Mouse (Mus musculus) CH12F3 (cell line): ENCODE data around the gene Mtx3.

Source experiments
- in situ Hi-C: fragments of 300-500 bp; cut with MboI; formaldehyde crosslinking; loops from 2 replicates; pipeline ENCODE4 v1.14.3; 2020; ENCODE audit warnings: low sequenced_read_pairs

Mtx3 gene

DNA sequence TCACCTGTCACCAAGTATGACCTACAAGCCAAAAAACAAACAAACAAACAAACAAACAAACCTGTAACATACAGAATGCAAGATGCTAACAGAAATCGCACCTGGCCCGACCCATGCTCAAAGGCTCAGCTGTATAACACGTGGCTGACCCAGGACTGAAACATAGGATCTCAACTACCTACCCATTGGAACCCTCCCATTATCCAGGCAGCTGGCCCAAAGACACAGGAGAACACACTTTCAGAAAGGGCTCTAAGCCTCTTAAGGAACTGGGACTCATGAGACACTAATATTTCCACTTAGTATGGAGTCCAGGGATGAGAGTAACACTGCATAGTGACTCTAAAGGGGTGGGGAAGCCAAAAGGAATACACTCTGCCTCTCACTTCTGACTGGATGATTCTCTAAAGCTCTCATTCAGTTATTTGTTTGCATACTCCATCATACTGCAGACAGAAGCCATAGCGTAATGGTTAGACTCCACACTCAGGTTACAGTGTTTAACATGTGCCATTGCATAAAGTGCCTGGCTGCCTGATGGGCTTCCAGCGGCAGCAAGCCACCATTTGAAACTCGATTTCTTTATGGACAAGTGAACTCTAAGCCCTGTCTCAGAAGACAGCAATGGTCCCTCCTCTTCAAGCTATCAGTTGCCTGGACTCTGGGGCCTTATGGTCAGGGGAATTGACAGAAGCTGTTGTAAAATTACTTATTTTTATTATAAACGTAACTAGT is 38.6 kb downstream of the Mtx3 start:
- in situ Hi-C loops: no loop called here

DNA sequence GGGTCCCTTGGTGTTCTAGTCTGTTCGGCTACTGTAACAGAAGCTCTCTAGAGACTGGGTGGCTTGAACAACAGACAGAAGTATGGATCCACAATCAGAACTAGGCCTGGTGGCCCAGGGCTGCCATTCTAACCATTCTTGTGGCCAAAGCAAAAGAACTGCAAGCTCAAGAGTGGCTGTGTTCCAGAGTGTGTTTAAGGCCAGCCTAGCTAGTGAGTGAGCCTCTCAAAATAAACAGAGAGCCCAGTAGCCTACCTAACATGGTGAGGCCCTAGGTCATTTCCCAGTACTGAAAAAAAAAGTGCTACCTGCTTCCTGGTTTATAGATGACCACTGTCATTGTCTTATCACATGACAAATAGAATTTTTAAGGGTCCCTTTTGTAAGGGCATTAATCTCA is 39.6 kb downstream of the Mtx3 start:
- in situ Hi-C loops: no loop called here

DNA sequence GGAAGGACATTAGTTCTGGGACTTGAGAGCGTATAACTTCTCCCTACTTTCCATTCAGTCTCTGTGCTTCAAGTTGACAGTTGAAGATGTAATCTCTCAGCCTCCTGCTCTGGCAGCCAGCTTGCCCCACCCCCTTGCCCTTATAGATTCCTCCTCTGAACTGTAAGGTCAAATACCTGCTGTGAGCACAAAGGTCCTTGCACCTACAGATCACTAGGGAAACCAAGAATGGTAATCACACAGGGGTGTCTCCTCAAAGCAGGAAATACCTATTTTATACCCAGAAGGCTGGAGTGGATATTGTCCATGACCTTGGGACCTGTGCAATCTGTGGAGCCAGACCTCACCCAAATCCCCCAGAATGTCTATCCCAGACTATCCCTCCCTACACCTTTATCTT is 40.4 kb downstream of the Mtx3 start:
- in situ Hi-C loops: no loop called here

DNA sequence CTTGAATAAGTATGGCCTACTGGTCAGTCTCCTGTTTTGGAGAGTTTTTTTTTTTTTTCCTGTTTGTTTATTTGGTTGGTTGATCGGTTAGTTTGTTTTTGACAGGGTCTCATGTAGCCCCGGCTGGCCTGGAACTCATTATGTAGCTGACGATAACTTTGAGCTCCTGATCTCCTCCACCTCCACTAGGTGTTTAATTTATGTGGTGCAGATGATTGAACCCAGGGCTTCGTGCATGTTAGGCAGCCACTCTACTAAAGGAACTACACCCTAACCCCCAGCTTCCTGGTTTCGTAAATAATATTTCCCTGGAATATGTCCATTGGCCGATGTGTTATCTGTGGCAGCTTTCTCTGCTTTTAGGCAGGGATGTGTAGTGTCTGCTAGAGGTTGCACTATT is 54.5 kb downstream of the Mtx3 start:
- in situ Hi-C loops: no loop called here

DNA sequence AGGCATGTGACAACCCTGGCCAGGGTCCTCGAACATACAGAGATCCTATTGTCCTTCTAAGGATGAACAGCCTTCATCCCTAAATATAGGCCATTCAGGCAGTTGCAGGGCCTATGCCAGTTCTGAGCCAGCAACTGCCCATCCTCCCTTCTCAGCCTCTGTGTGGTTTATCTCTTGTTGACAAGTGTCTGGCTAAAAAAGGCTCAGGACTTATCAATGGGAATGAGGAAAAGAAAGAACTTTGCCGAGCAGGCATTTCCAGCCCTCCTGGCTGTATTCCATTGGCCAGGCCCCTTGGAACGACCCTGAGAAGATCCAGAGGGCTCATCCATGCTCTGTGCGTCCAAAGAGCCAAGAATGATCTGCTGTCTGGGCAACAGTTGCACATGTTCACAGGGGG is 58.7 kb downstream of the Mtx3 start:
- in situ Hi-C loops: no loop called here

DNA sequence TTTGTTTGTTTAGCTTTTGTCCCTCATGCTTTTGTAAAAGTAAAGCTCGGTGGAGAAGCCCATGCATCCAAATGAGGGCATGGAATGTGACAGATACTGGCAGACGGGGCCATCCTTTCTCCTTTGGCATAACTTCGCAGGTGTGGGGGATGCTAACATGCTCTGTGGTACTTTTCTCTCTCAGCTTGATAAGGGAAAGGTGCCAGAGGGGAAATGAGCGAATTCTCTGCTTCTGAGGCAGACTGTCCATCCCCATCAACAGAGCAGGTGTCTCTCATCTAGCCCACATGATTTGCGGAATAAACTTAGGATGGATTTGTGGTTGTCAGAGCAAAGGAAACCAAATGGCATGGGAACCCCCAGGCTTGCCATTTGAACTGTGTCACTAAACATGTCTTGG is 61.4 kb downstream of the Mtx3 start:
- in situ Hi-C loops: no loop called here

DNA sequence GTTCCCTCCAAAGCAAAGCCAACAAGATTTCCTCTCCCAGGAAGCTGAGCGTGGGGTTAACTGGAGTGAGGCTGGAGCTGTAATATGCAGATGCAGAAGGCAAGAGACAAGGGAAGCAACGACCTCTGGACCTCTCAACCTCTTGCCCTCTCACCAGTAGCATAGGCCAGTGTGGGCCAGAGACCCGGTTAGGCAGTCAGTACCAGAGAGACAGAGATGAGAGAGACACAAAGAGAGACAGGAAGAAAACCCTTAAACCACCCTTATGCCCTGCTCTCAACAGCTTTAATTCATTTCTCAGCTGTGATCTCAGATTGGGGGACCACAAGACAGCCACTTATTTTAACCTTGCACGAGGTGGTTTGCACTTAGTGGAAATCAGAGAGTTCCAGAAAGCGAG is 62.8 kb downstream of the Mtx3 start:
- in situ Hi-C loops: no loop called here
